Comparison of ENCODE assay signal across 12 mouse cellular contexts in the genomic region with DNA sequence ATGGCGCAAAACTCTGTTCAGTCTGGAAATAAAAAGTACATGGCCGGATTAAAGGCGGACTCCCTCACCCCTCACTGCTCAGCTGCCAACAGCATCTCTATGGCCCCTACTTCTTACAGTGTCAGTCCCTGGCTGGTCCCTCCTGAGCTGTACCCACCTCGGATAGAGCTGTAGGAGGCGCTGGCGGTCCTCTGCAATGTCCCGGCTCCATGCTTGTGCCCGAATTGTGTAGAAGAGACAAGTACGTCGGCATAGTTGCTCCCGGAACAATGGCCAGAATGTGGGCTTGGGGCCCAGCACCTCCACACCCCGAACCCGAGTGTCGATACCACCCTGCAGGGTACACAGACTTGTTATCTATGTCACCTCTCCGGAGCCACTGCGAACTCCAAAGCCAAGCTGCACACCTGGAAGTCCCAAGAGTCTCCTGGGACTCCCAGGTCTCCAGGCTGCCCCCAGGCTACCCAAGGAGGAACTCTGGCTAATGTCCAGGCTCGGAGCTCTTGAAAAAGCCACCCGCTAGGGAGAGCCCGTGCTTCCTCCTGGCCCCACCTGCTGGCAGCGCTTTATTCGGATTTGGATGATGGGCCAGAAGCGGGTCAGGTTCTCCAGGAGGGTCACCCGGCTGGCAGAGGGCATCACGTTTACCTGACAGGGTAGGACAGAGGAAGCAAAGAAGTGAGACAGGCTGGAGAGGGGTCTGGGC. TPM values are rescaled to one million over a fixed set of nuclear protein-coding genes. Genes with fewer than 3 reads are reported as not detected.
DNase-seq lines count a peak whose midpoint lies in the region; ATAC-seq and TF ChIP-seq lines count a peak whose summit lies in the region.
"Had no signal": no experiment of that assay in that cellular context is flagged by ENCODE, and none has a peak within 500 bp of the region (broad histone marks: within the 10 kb centered on the region; RNA-seq: fewer than 3 reads in every experiment).

No protein-coding gene starts in this region.

- no peak overlapping the region for H3K27ac ChIP-seq in intestine, embryonic 15.5 days
- H3K27ac ChIP-seq in intestine, embryonic 16.5 days (ENCODE audit: low read length) = no peak overlapping the region
- no peak overlapping the region for H3K27ac ChIP-seq in lung, postnatal 0 days (ENCODE audit: low read length)
- H3K27ac ChIP-seq: hindbrain, embryonic 15.5 days; limb, embryonic 12.5 days had no signal

- no peak overlapping the region for H3K4me3 ChIP-seq in intestine, embryonic 15.5 days (replicated peaks)
- no peak overlapping the region for H3K4me3 ChIP-seq in intestine, embryonic 16.5 days (ENCODE audit: low read length)
- H3K4me3 ChIP-seq in E14TG2a.4 (replicated peaks; ENCODE audit: low read length) = peak overlapping the region; percentile 67
- H3K4me3 ChIP-seq in lung, postnatal 0 days (ENCODE audit: low read depth, low read length) = no peak overlapping the region
- H3K4me3 ChIP-seq: hindbrain, embryonic 15.5 days; limb, embryonic 12.5 days; megakaryocyte, embryonic 14.5 days had no signal

- no peaks in the 10 kb centered on the region for H3K36me3 ChIP-seq in intestine, embryonic 15.5 days
- H3K36me3 ChIP-seq in intestine, embryonic 16.5 days (ENCODE audit: control insufficient read depth, insufficient read depth, low read length) = no peaks in the 10 kb centered on the region
- no peaks in the 10 kb centered on the region for H3K36me3 ChIP-seq in E14TG2a.4 (ENCODE audit: insufficient read depth, low read length)
- H3K36me3 ChIP-seq in lung, postnatal 0 days (ENCODE audit: insufficient read depth, low read length) = no peaks in the 10 kb centered on the region

- no peaks in the 10 kb centered on the region for H3K9me3 ChIP-seq in intestine, embryonic 15.5 days
- no peaks in the 10 kb centered on the region for H3K9me3 ChIP-seq in intestine, embryonic 16.5 days (ENCODE audit: control insufficient read depth, low read length)
- no peaks in the 10 kb centered on the region for H3K9me3 ChIP-seq in E14TG2a.4 (ENCODE audit: low read length)
- H3K9me3 ChIP-seq in lung, postnatal 0 days (ENCODE audit: low read length) = no peaks in the 10 kb centered on the region
- H3K9me3 ChIP-seq: hindbrain, embryonic 15.5 days; limb, embryonic 12.5 days had no signal

- H3K9ac ChIP-seq in intestine, embryonic 15.5 days = no peak overlapping the region
- H3K9ac ChIP-seq in intestine, embryonic 16.5 days (ENCODE audit: low read depth, low read length) = no peak overlapping the region
- H3K9ac ChIP-seq in lung, postnatal 0 days (replicated peaks; ENCODE audit: low read depth) = no peak overlapping the region
- H3K9ac ChIP-seq: hindbrain, embryonic 15.5 days had no signal

- TF ChIP-seq EP300 in lung, postnatal 0 days (IDR thresholded peaks at IDR 0.05) = no peak

- H3K4me2 ChIP-seq in intestine, embryonic 15.5 days (replicated peaks) = 0 out of 2 replicates have a peak overlapping the region, but pooled peaks have one; percentile 4
- H3K4me2 ChIP-seq in intestine, embryonic 16.5 days (ENCODE audit: low read depth, low read length) = no peak overlapping the region
- H3K4me2 ChIP-seq in lung, postnatal 0 days (replicated peaks; ENCODE audit: low read depth, low read length) = no peak overlapping the region
- H3K4me2 ChIP-seq: hindbrain, embryonic 15.5 days; limb, embryonic 12.5 days had no signal

- 0 out of 2 replicates have a peak, but pooled peaks have one; percentile 44 for ATAC-seq in intestine, embryonic 15.5 days
- ATAC-seq in intestine, embryonic 16.5 days = no peak
- no peak for ATAC-seq in lung, postnatal 0 days

- peak; percentile 72 for DNase-seq in ES-CJ7 (ENCODE audit: low read depth, low spot score)
- DNase-seq in lung, postnatal 0 days (ENCODE audit: low spot score) = peak; percentile 18
- no peak for DNase-seq in left cerebral cortex, adult 9 months (ENCODE audit: low spot score in 2 of 2)
- DNase-seq in B cell, adult 2 months = no peak
- DNase-seq: adrenal gland, postnatal 10 days; cerebellum, adult 11 months had no signal

- H3K4me1 ChIP-seq in intestine, embryonic 15.5 days (replicated peaks) = 0 out of 2 replicates have a peak, but pooled peaks cover 2% of the 10 kb centered on the region
- no peaks in the 10 kb centered on the region for H3K4me1 ChIP-seq in intestine, embryonic 16.5 days (ENCODE audit: control insufficient read depth, insufficient read depth, low read length)
- peaks cover 41% of the 10 kb centered on the region for H3K4me1 ChIP-seq in E14TG2a.4 (replicated peaks; ENCODE audit: low read depth, low read length)
- no peaks in the 10 kb centered on the region for H3K4me1 ChIP-seq in lung, postnatal 0 days (ENCODE audit: insufficient read depth, low read depth, low read length)
- H3K4me1 ChIP-seq: hindbrain, embryonic 15.5 days had no signal

- TF ChIP-seq CTCF in E14TG2a.4 (conservative IDR thresholded peaks at IDR 0.05; ENCODE audit: low read length) = peak; percentile 44
- peak; percentile 47 for TF ChIP-seq CTCF in lung, postnatal 0 days (IDR thresholded peaks at IDR 0.05)

- peaks cover 32% of the 10 kb centered on the region for H3K27me3 ChIP-seq in intestine, embryonic 15.5 days (replicated peaks)
- H3K27me3 ChIP-seq in intestine, embryonic 16.5 days (replicated peaks; ENCODE audit: control insufficient read depth, insufficient read depth, low read length) = peaks cover 12% of the 10 kb centered on the region; the same call in 1 of the 2 replicates
- peaks cover 69% of the 10 kb centered on the region for H3K27me3 ChIP-seq in E14TG2a.4 (ENCODE audit: insufficient read depth, low read length)
- H3K27me3 ChIP-seq in lung, postnatal 0 days (replicated peaks; ENCODE audit: insufficient read depth, low read length) = no peaks in the 10 kb centered on the region
- H3K27me3 ChIP-seq: hindbrain, embryonic 15.5 days had no signal

- 36% methylated on average over 24 of the region's 24 CpGs for WGBS in intestine, embryonic 15.5 days
- 38% methylated on average over 24 of the region's 24 CpGs for WGBS in intestine, embryonic 16.5 days
- WGBS in lung, postnatal 0 days = 44% methylated on average over 24 of the region's 24 CpGs

RNA-seq across cellular contexts. Expression of gene Cul9, which starts 24.1 kb away (rescaled TPM):
- 2.8 and 3.4 TPM in 2 replicates for polyA plus RNA-seq in intestine, embryonic 15.5 days (2015; fragmentation: Nextera tagmentation; extraction: Ambion mirVana)
- polyA plus RNA-seq in intestine, embryonic 16.5 days (2015; fragmentation: Nextera tagmentation; extraction: Ambion mirVana) = 2.8 and 3.0 TPM in 2 replicates
- polyA plus RNA-seq in lung, postnatal 0 days (2015; fragmentation: Nextera tagmentation; extraction: Ambion mirVana) = 3.5 and 3.8 TPM in 2 replicates

RNA-seq across cellular contexts. Expression of gene Dnph1, which starts 25.6 kb away (rescaled TPM):
- polyA plus RNA-seq in intestine, embryonic 15.5 days (2015; fragmentation: Nextera tagmentation; extraction: Ambion mirVana) = 48.7 and 48.9 TPM in 2 replicates
- 40.4 and 45.1 TPM in 2 replicates for polyA plus RNA-seq in intestine, embryonic 16.5 days (2015; fragmentation: Nextera tagmentation; extraction: Ambion mirVana)
- 2.8 and 4.2 TPM in 2 replicates for polyA plus RNA-seq in lung, postnatal 0 days (2015; fragmentation: Nextera tagmentation; extraction: Ambion mirVana)

RNA-seq across cellular contexts. Expression of gene Srf, which starts 33.9 kb away (rescaled TPM):
- 7.6 and 8.9 TPM in 2 replicates for polyA plus RNA-seq in intestine, embryonic 15.5 days (2015; fragmentation: Nextera tagmentation; extraction: Ambion mirVana)
- polyA plus RNA-seq in intestine, embryonic 16.5 days (2015; fragmentation: Nextera tagmentation; extraction: Ambion mirVana) = 4.9 and 5.9 TPM in 2 replicates
- polyA plus RNA-seq in lung, postnatal 0 days (2015; fragmentation: Nextera tagmentation; extraction: Ambion mirVana) = 5.1 and 5.6 TPM in 2 replicates

RNA-seq across cellular contexts. Expression of gene Ttbk1, which starts 34.6 kb away (rescaled TPM):
- 0.24 and 0.26 TPM in 2 replicates for polyA plus RNA-seq in intestine, embryonic 15.5 days (2015; fragmentation: Nextera tagmentation; extraction: Ambion mirVana)
- polyA plus RNA-seq in intestine, embryonic 16.5 days (2015; fragmentation: Nextera tagmentation; extraction: Ambion mirVana) = 0.15 and 0.16 TPM in 2 replicates
- 0.04 TPM in 1 of 2 replicates, not detected in the other for polyA plus RNA-seq in lung, postnatal 0 days (2015; fragmentation: Nextera tagmentation; extraction: Ambion mirVana)

Comparison
In these comparisons a context has a peak if more than half of its experiments do, and no peak if none do; other contexts are left out.
1. DNase-seq: peak in ES-CJ7 (single experiment) and lung, postnatal 0 days (single experiment); none in left cerebral cortex, adult 9 months (0 of 2) and B cell, adult 2 months (0 of 2).